Mouse (Mus musculus): ENCODE measurements at regions not wholly inside any gene's neighbourhood (a gene's known extent, or its start where the extent isn't known, plus 50 kb on each side); places are given as distances from the start of the nearest gene placed in this dataset.
A peak's percentile ranks its signal among the peaks of the same experiment; 100 is the strongest.

DNA sequence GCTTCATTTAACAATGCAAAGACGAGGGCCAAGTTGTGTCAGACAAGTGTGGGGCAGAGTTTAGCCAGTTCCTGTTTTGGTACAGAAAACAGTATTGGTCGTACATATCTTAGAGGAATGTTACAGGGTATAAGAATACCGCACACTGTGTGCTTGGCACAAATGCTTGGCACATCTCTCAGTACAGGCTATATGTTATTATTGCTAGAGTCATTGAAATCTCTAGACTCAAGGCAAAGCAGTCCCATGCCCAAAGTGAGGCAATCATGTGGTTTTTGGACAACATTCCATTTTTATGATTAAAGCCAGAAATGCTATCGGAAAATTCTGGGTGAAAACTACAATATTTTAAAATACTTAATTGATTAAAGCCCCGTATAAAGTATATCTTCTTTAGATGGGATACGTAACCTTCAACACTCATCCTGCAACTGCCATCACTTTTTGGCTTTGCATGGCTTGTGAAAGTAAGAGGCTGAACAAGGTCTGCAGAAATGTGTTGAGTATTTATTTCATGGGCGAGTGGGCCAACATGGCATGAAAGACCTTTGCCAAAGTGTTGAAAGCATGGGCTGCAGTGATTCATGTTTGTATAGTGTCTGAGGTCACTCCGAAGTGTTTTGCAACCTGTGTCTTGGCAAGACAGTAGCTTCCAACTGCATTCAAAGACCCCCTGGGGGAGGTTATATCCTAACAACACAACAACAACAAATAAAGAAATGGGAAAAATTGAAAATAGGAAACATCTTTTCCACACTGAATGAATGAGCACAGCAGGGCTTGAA, 383.8 kb upstream of the Xrcc4 start:
- H3K9me3 ChIP-seq (ENCODE audit: low read length), result no peaks in the 10 kb centered on the region
- H3K27ac ChIP-seq (ENCODE audit: low read length), result no peak overlapping the region
- H3K4me3 ChIP-seq (ENCODE audit: low read length), result no peak overlapping the region
- 83% methylated on average over 8 of the region's 8 CpGs for WGBS
- H3K36me3 ChIP-seq (ENCODE audit: insufficient read depth, low read length), result no peaks in the 10 kb centered on the region
- H3K4me2 ChIP-seq (replicated peaks; ENCODE audit: low read depth, low read length), result no peak overlapping the region
- H3K27me3 ChIP-seq (ENCODE audit: insufficient read depth, low read length), result no peaks in the 10 kb centered on the region
- no peak for ATAC-seq (ENCODE audit: low FRiP score, low TSS enrichment)
- no peak overlapping the region for H3K9ac ChIP-seq (replicated peaks; ENCODE audit: low read length)
- H3K4me1 ChIP-seq (ENCODE audit: insufficient read depth, low read length), result no peaks in the 10 kb centered on the region

GRCm38 (mm10) chr13:90466096-90466495, 376.7 kb upstream of the Xrcc4 start:
- H3K27ac ChIP-seq (ENCODE audit: low read length), result no peak overlapping the region
- peaks cover 10% of the 10 kb centered on the region for H3K4me1 ChIP-seq (ENCODE audit: insufficient read depth, low read length)
- no peak overlapping the region for H3K4me2 ChIP-seq (replicated peaks; ENCODE audit: low read depth, low read length)
- H3K27me3 ChIP-seq (ENCODE audit: insufficient read depth, low read length), result no peaks in the 10 kb centered on the region
- H3K9me3 ChIP-seq (ENCODE audit: low read length), result no peaks in the 10 kb centered on the region
- H3K36me3 ChIP-seq (ENCODE audit: insufficient read depth, low read length), result no peaks in the 10 kb centered on the region
- no peak for ATAC-seq (ENCODE audit: low FRiP score, low TSS enrichment)
- no peak overlapping the region for H3K4me3 ChIP-seq (ENCODE audit: low read length)
- 76% methylated on average over 5 of the region's 5 CpGs for WGBS
- no peak overlapping the region for H3K9ac ChIP-seq (replicated peaks; ENCODE audit: low read length)

GRCm38 (mm10) chr13:90464051-90464450, 374.6 kb upstream of the Xrcc4 start:
- H3K4me1 ChIP-seq (ENCODE audit: insufficient read depth, low read length), result peaks cover 10% of the 10 kb centered on the region
- H3K9ac ChIP-seq (replicated peaks; ENCODE audit: low read length), result no peak overlapping the region
- no peaks in the 10 kb centered on the region for H3K36me3 ChIP-seq (ENCODE audit: insufficient read depth, low read length)
- ATAC-seq (ENCODE audit: low FRiP score, low TSS enrichment), result peak; percentile 87
- whole genome bisulfite sequencing, result 54% methylated on average over 2 of the region's 2 CpGs
- H3K4me2 ChIP-seq (replicated peaks; ENCODE audit: low read depth, low read length), result no peak overlapping the region
- no peaks in the 10 kb centered on the region for H3K27me3 ChIP-seq (ENCODE audit: insufficient read depth, low read length)
- H3K4me3 ChIP-seq (ENCODE audit: low read length), result no peak overlapping the region
- H3K27ac ChIP-seq (ENCODE audit: low read length), result peak overlapping the region; percentile 86
- H3K9me3 ChIP-seq (ENCODE audit: low read length), result no peaks in the 10 kb centered on the region

- ATAC-seq (ENCODE audit: low FRiP score, low TSS enrichment), result peak; percentile 84
- Histone ChIP-seq H3K27ac (ENCODE audit: low read length) (no peak overlapping the region), H3K27me3 (ENCODE audit: insufficient read depth, low read length) (no peaks in the 10 kb centered on the region), H3K36me3 (ENCODE audit: insufficient read depth, low read length) (no peaks in the 10 kb centered on the region), H3K9ac (replicated peaks; ENCODE audit: low read length) (no peak overlapping the region), H3K4me3 (ENCODE audit: low read length) (no peak overlapping the region), H3K4me1 (ENCODE audit: insufficient read depth, low read length) (peaks cover 10% of the 10 kb centered on the region), H3K9me3 (ENCODE audit: low read length) (no peaks in the 10 kb centered on the region), H3K4me2 (replicated peaks; ENCODE audit: low read depth, low read length) (no peak overlapping the region)
- WGBS, result 49% methylated on average over 2 of the region's 2 CpGs
Observed at GRCm38 (mm10) chr13:90463381-90463780, 374.0 kb upstream of the Xrcc4 start.

DNA sequence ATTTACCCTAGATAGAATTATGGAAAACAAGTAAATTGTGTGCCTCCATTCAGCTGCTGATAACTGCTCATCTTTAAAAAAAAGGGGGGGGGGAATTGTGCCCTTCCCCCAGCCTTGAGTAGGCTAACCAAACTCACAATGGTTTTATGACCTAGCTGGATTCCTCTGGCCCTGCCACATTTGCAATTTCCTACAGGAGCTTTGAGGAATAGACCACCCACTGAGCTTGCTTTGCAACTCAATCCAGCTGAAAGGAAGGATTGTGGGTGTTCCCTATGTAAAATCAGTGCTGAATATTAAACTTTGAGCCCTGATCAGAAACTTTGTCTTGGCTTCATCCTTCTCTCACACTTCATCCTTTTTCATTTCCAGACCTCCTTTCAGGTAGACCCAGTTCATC, 365.2 kb upstream of the Xrcc4 start:
- Histone ChIP-seq H3K4me3 (ENCODE audit: low read length) (no peak overlapping the region), H3K4me2 (replicated peaks; ENCODE audit: low read depth, low read length) (no peak overlapping the region), H3K9ac (replicated peaks; ENCODE audit: low read length) (no peak overlapping the region), H3K27ac (ENCODE audit: low read length) (no peak overlapping the region), H3K9me3 (ENCODE audit: low read length) (peaks cover 14% of the 10 kb centered on the region), H3K27me3 (ENCODE audit: insufficient read depth, low read length) (no peaks in the 10 kb centered on the region), H3K4me1 (ENCODE audit: insufficient read depth, low read length) (no peaks in the 10 kb centered on the region), H3K36me3 (ENCODE audit: insufficient read depth, low read length) (peaks cover 3% of the 10 kb centered on the region; the same call in 1 of the 2 replicates)
- no peak for ATAC-seq (ENCODE audit: low FRiP score, low TSS enrichment)

GRCm38 (mm10) chr13:90426901-90427300, 337.5 kb upstream of the Xrcc4 start:
- H3K9me3 ChIP-seq (ENCODE audit: low read length), result peaks cover 13% of the 10 kb centered on the region; the same call in 1 of the 2 replicates
- no peak overlapping the region for H3K9ac ChIP-seq (replicated peaks; ENCODE audit: low read length)
- H3K36me3 ChIP-seq (ENCODE audit: insufficient read depth, low read length), result no peaks in the 10 kb centered on the region
- no peak for ATAC-seq (ENCODE audit: low FRiP score, low TSS enrichment)
- H3K4me1 ChIP-seq (ENCODE audit: insufficient read depth, low read length), result no peaks in the 10 kb centered on the region
- no peaks in the 10 kb centered on the region for H3K27me3 ChIP-seq (ENCODE audit: insufficient read depth, low read length)
- no peak overlapping the region for H3K4me2 ChIP-seq (replicated peaks; ENCODE audit: low read depth, low read length)
- 90% methylated on average over 3 of the region's 3 CpGs for WGBS
- H3K27ac ChIP-seq (ENCODE audit: low read length), result no peak overlapping the region
- H3K4me3 ChIP-seq (ENCODE audit: low read length), result no peak overlapping the region

DNA sequence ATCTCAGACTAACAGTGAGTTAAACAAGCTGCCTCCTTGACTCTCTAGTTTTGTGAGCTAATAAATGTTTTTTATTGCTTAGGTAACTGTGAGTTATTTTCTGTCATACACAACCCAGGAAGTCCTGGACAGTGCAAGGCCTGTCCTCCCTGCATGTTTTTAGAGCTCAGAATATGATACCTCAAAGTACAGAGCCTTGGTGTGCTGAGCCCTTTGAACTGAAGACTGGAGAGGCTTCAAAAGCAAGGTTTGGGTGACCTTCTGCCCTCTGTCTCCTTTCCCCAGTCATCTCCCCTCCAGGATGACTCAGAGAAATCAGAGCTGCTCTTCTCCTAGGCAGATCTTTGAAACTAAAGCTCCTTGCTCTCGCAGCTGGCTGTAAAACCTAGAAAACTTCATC, 336.0 kb upstream of the Xrcc4 start:
- peak; percentile 91 for ATAC-seq (ENCODE audit: low FRiP score, low TSS enrichment)
- WGBS, result 28% methylated on average over 1 of the region's 1 CpGs

GRCm38 (mm10) chr13:90424541-90424940, 335.1 kb upstream of the Xrcc4 start:
- Histone ChIP-seq H3K9ac (replicated peaks; ENCODE audit: low read length) (no peak overlapping the region), H3K27me3 (ENCODE audit: insufficient read depth, low read length) (no peaks in the 10 kb centered on the region), H3K4me1 (ENCODE audit: insufficient read depth, low read length) (no peaks in the 10 kb centered on the region), H3K27ac (ENCODE audit: low read length) (no peak overlapping the region), H3K9me3 (ENCODE audit: low read length) (peaks cover 7% of the 10 kb centered on the region; the same call in 1 of the 2 replicates), H3K4me3 (ENCODE audit: low read length) (no peak overlapping the region), H3K36me3 (ENCODE audit: insufficient read depth, low read length) (no peaks in the 10 kb centered on the region), H3K4me2 (replicated peaks; ENCODE audit: low read depth, low read length) (no peak overlapping the region)
- 89% methylated on average over 5 of the region's 5 CpGs for WGBS
- ATAC-seq (ENCODE audit: low FRiP score, low TSS enrichment), result no peak

More for the DNA sequence above, 336.0 kb upstream of the Xrcc4 start:
- Histone ChIP-seq H3K4me1 (ENCODE audit: insufficient read depth, low read length) (no peaks in the 10 kb centered on the region), H3K4me3 (ENCODE audit: low read length) (no peak overlapping the region), H3K9ac (replicated peaks; ENCODE audit: low read length) (no peak overlapping the region), H3K4me2 (replicated peaks; ENCODE audit: low read depth, low read length) (no peak overlapping the region), H3K36me3 (ENCODE audit: insufficient read depth, low read length) (no peaks in the 10 kb centered on the region), H3K27me3 (ENCODE audit: insufficient read depth, low read length) (no peaks in the 10 kb centered on the region), H3K9me3 (ENCODE audit: low read length) (peaks cover 11% of the 10 kb centered on the region; the same call in 1 of the 2 replicates), H3K27ac (ENCODE audit: low read length) (0 out of 2 replicates have a peak overlapping the region, but pooled peaks have one; percentile 34)

- Histone ChIP-seq H3K27me3 (ENCODE audit: insufficient read depth, low read length) (no peaks in the 10 kb centered on the region), H3K9me3 (ENCODE audit: low read length) (no peaks in the 10 kb centered on the region), H3K36me3 (ENCODE audit: insufficient read depth, low read length) (no peaks in the 10 kb centered on the region), H3K27ac (ENCODE audit: low read length) (no peak overlapping the region), H3K4me3 (ENCODE audit: low read length) (no peak overlapping the region), H3K4me1 (ENCODE audit: insufficient read depth, low read length) (no peaks in the 10 kb centered on the region), H3K4me2 (replicated peaks; ENCODE audit: low read depth, low read length) (no peak overlapping the region), H3K9ac (replicated peaks; ENCODE audit: low read length) (no peak overlapping the region)
- WGBS, result 59% methylated on average over 4 of the region's 4 CpGs
- ATAC-seq (ENCODE audit: low FRiP score, low TSS enrichment), result no peak; the same call in 1 of the 2 replicates
Observed at GRCm38 (mm10) chr13:90420966-90421365, 331.6 kb upstream of the Xrcc4 start.

DNA sequence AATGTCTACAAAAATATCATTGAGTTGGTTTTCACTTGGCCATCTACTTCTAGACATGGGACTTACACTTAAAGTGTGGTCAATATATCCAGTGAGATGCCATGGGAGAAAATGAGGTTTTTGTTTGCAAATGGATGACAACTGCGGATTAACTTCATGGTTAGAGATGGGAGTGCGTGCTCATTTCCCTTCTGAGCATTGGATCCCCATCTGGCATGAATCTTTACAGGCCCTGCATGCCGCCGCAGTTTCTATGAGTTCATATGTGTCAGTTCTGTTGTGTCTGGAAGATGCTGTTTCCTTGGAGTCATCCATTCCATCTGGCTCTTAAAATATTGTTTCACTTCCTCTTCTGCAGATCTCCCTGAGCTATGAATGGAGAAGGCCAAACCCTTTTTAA, 315.0 kb upstream of the Xrcc4 start:
- Histone ChIP-seq H3K4me3 (ENCODE audit: low read length) (no peak overlapping the region), H3K9ac (replicated peaks; ENCODE audit: low read length) (no peak overlapping the region), H3K27ac (ENCODE audit: low read length) (no peak overlapping the region), H3K4me2 (replicated peaks; ENCODE audit: low read depth, low read length) (no peak overlapping the region), H3K36me3 (ENCODE audit: insufficient read depth, low read length) (no peaks in the 10 kb centered on the region), H3K4me1 (ENCODE audit: insufficient read depth, low read length) (no peaks in the 10 kb centered on the region), H3K27me3 (ENCODE audit: insufficient read depth, low read length) (no peaks in the 10 kb centered on the region), H3K9me3 (ENCODE audit: low read length) (no peaks in the 10 kb centered on the region)
- no peak for ATAC-seq (ENCODE audit: low FRiP score, low TSS enrichment)
- 96% methylated on average over 4 of the region's 4 CpGs for WGBS
